Mouse (Mus musculus) mesoderm, embryonic 11.5 days (tissue): ENCODE results near the gene Mbd6.

ENCODE experiments used
- DNase-seq: peaks from one replicate; pipeline ENCODE4 v3.0.0-alpha.2; 2012; ENCODE audit warnings: low read depth, low spot score

Gene Mbd6

GRCm38 (mm10) chr10:127288328-127288799 is 454 bp downstream of the Mbd6 start:
- no peak for DNase-seq

- no peak for DNase-seq
These were observed 903 bp downstream of the Mbd6 start for GRCm38 (mm10) chr10:127287936-127288293.

DNA sequence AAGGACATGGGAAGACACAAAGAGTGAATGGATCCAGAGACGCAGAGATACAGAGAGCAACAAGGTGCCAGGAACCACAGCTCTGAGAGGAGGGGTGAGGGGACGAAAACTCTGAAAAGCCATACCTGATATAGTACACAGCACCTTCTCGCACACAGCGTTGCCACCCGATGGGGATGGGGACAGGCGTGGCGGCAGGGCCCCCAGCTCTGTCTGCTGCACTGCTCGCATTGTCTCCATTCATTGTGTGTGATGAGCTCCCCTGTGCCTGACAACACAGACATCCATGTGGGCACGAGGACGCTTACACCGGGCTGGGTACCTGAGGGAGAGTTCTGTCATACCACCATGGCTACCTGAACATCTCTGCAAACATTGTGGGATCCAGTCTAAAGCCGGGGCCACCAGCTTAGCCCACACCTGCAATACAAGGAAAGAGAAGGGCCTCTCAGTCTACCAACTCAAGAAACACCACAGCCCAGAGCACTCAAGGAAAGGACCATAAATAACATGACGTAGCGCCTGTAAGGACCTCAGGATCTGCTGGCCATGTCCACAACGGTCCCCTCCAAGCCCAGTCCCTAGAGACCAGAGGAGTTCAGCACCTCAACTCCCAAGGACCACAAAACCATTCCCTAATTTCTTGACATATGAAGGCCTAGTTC is 1.4 kb downstream of the Mbd6 start:
- DNase-seq: no peak

GRCm38 (mm10) chr10:127286730-127287129 is 2.1 kb downstream of the Mbd6 start:
- peak; percentile 45 for DNase-seq

- no peak for DNase-seq
These were observed 2.6 kb downstream of the Mbd6 start for GRCm38 (mm10) chr10:127286194-127286593.

DNA sequence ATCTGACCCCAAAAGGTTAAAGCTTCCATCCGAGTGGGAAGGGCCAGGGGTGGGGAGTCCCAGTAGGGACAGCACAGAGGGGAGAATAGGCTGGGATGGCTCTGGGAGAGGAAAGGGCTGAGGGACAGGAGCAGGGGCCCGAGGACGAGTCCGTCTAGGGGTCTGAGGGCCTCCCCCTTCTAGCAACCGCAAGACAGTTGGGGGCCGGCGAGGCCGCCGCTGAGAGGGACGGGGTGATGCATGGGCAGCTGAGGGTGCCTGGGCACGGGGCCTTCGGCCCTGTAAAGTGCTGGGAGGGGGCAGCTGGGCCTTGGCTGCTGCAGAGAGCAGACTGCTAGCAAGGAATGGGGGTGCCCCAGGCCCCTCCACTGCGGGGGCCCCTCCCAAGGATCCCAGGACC is 3.2 kb downstream of the Mbd6 start:
- DNase-seq: no peak

DNA sequence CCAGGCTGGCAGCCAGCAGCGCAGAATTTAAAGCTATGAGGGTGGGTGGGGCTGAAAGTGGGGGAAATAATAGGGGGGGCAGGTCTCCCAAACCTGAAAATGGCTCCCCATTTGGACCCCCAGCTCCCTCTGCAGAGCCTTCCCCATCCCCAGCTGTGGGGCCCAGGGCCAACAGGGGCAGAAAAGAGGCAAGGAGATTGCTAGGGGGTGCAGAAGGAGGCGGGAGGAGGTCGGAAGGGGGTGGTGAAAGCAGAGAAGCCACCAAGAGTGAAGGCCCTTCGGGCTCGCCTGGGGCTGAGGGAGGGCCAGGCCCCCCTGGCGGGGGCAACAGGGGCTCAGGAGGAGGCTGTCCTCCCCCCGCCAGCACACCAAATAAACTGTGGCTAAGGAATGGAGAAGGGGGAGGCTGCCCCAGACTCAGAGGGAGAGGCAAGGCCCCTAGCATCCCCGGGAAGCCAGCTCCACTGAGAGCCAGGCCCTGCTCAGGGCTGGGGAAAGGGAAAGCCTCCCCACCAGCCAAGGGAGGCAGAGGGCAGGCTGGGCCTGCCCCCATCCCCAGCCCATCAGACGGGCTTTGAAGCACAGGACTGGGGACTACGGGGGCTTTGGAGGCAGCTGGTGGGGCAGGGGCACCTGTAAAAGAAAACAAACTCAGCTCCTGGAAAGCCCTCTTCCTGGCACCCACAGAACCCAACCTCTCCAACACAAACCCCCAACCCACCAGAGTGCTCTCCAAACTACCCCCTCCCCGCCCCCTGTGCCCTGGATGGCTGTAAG is 3.9 kb downstream of the Mbd6 start:
- no peak for DNase-seq

DNA sequence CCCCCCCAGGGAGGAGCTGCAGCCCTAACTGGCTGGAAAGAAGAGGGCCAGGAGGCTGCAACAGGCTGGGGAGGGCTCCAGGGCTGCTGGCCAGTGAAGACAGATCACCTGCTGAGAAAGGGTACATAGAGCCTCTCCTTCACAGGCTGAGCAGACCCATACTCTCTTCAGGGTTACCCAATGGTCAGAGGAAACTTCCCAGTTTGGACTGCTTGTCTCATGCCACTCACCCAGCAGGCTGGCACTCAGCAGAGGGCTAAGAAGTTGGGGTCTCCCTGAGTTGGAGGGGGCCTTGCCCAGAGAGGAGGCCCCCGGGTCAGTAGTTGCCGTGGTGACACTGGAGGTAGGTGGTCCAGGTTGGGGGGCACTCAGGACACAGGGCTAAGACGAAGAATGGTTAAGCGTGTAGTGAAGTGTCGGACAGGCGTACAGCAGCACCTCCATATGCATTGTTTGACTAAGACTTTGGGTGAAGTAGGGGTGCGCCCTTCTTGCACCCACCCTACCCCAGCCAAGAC is 4.7 kb downstream of the Mbd6 start:
- no peak for DNase-seq

DNA sequence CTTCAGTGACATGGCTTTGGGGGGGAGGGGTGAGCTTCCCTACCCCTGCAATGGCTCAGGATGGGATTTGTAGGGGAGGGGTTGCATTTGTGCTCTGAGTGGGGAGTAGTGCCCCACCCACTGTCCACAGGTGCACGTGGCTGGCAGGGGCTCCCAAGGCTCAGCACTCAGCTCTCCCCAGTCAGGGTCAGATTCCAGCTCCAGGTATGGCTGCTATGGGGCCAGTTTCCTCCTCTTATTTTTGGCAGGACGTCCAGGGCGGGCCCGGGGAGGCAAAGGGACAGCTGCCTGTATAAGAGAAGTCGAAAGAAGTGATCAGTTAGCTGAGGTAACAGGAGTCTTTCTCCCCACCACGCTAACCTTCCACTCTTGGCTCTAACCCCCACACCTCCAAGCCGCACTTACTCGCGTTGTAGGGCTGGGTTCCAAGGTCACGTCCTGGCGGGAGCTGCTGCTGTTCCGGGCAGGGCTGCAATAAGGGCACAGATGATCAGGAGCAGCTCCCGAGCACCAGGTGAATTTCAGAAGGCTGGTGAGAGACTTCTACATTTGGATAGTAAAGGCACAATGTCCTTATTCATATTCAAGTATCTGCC is 6.1 kb downstream of the Mbd6 start:
- no peak for DNase-seq

DNA sequence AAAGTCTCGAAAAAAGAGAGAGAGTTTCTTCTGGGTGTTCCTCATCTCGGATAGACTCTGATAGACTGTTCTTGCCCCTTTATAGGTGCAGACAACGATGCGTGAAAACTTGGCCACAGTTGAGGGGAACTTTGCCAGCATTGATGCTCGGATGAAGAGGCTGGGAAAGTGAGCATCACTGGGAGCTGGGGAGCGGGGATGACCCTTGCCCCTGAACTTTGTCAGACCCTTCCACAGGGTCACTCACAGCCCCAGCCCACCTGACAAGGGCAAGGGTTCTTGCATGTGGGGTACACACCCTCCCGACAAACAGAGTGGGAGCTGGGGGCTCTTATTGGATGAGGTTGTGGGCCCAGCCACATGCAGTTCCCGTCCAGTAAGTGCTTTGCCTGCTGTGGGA is 7.5 kb downstream of the Mbd6 start:
- DNase-seq: no peak

- DNase-seq: no peak
These were observed 9.1 kb downstream of the Mbd6 start for GRCm38 (mm10) chr10:127279730-127280129.

DNA sequence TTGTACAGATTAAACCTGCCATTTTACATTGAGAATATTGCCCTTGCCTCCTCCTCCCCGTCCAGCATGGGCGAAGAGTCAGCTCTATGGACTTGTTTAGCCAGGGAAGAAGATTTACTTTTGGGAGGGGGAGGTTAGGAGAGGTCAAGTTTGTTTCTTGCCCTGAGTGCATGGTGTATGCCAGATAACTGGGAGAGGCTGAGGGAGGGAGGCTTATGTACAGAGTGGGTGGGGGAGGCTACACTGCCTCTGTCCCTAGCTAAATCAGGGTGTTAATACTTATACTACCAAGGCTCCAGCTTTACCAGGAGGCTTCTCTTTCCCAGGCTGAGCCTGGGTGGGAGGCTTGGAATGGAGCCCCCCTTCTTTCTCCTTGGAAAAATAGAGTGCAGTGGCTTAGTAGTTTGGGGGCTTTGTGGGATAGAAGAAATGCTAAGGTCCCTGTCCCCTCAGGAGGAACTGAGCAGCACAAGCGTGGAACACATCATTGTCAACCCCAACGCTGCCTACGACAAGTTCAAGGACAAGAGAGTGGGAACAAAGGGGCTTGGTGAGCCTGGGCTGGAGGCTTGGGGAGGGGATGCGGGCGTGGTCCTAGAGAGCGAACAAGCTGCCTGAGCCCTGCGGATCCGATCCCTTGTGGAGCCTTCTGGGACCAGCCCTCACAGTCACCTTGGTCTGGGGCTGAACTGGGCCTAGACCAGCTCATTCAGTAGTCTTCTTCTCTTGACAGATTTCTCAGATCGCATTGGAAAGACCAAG is 14.4 kb downstream of the Mbd6 start:
- DNase-seq: no peak

- no peak for DNase-seq
These were observed 16.4 kb downstream of the Mbd6 start for GRCm38 (mm10) chr10:127272371-127272770.

- DNase-seq: no peak
These were observed 18.9 kb downstream of the Mbd6 start for GRCm38 (mm10) chr10:127269884-127270283.

- DNase-seq: no peak
These were observed 19.8 kb downstream of the Mbd6 start for GRCm38 (mm10) chr10:127269036-127269435.

GRCm38 (mm10) chr10:127268401-127268800 is 20.4 kb downstream of the Mbd6 start:
- DNase-seq: no peak

GRCm38 (mm10) chr10:127267318-127267717 is 21.5 kb downstream of the Mbd6 start:
- DNase-seq: no peak

DNA sequence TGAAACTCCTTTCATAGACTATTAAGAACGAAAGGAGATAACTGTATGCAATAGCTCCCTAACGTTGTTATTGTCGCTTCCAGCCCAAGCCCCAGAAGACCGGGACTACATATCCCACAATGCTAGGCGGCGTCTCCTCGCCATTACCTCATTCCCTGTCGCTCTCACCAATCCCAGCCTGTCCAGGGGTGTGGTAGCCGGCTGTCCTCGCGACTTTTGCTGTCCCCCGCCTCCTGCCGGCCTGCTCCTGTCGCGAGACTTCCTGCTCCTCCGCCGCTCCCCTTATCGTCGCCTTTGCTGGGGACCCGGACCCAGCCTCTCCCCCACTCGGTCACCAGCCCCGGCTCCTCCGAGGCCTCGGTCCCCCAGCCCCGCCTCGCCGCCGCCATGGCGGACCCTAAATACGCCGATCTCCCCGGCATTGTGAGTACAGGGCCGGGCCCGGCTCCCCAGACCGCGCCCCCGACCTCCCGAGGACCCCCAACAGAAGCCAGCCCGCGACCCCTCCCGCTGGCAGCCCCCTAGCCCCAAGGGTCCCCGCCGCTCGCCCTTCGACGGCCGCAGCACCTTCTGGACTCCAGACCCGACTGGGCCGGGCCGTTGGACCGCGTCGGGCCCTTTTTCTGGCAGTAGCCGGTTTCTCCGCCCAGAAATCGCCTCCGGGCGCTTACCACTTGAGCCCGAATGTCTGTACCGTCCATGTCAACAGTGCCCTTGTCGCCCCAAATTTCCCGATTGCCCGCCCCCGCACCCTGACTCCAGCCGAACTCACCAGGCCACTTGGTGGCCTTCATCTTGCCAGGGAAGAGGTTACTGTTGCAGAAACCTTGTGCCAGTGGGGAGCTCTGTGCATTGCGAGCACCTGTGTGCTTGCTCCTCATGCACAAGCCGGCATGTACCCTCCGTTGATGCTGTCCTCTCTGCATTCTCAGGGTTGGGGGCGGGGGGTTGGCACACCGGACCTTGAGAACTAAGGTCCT is 22.4 kb downstream of the Mbd6 start, which contains the start of gene Dctn2:
Gene Dctn2 (plus strand): TSS at position 257 of the 980 bp plus-strand sequence.
- DNase-seq: peak; percentile 96

GRCm38 (mm10) chr10:127265727-127266111 is 23.1 kb downstream of the Mbd6 start:
- DNase-seq: no peak

DNA sequence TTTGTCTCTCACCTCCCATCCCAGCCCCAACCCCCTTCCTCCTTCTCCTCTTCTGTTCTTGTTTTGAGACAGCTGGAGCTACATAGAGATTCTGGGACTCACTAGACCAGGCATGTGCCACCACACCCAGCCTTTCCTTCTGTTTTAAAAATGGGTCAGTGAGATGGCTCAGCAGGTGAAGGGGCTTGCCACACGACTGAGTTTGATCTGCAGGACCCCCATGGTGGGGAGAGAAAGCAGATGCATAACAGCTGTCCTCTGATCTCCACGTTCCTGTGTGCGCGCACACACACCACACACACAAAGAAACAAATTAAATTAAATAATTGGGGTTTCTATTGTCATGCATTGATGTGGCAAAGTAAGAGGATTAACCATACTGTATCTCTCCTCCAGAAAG is 23.8 kb downstream of the Mbd6 start:
- DNase-seq: no peak

- no peak for DNase-seq
These were observed 24.5 kb downstream of the Mbd6 start for GRCm38 (mm10) chr10:127264336-127264735.
